ENCODE assay signal across 10 mouse cellular contexts in genomic region chr3:108285078-108285711, GRCm38 (mm10). TPM values are rescaled to one million over a fixed set of nuclear protein-coding genes. Genes with fewer than 3 reads are reported as not detected.
DNase-seq lines count a peak whose midpoint lies in the region; ATAC-seq lines count a peak whose summit lies in the region.
"Had no signal": no experiment of that assay in that cellular context is flagged by ENCODE, and none has a peak within 500 bp of the region (broad histone marks: within the 10 kb centered on the region; RNA-seq: fewer than 3 reads in every experiment).

No protein-coding gene starts in this region.

- no peak overlapping the region for H3K9ac ChIP-seq in liver, embryonic 11.5 days (ENCODE audit: low read depth, low read length)
- H3K9ac ChIP-seq in forebrain, embryonic 12.5 days = peak overlapping the region; percentile 97
- peak overlapping the region; percentile 89 for H3K9ac ChIP-seq in neural tube, embryonic 13.5 days

- H3K4me2 ChIP-seq in liver, embryonic 11.5 days = peak overlapping the region; percentile 97
- peak overlapping the region; percentile 82 for H3K4me2 ChIP-seq in forebrain, embryonic 12.5 days
- peak overlapping the region; percentile 70 for H3K4me2 ChIP-seq in neural tube, embryonic 13.5 days

- H3K27ac ChIP-seq in liver, embryonic 11.5 days (ENCODE audit: low read depth, low read length) = no peak overlapping the region
- H3K27ac ChIP-seq in forebrain, embryonic 12.5 days = no peak overlapping the region
- H3K27ac ChIP-seq in limb, embryonic 10.5 days = no peak overlapping the region
- H3K27ac ChIP-seq in neural tube, embryonic 13.5 days (replicated peaks) = no peak overlapping the region

- peak overlapping the region; percentile 86 for H3K4me3 ChIP-seq in liver, embryonic 11.5 days (ENCODE audit: low read depth, low read length)
- peak overlapping the region; percentile 96 for H3K4me3 ChIP-seq in forebrain, embryonic 12.5 days (replicated peaks)
- peak overlapping the region; percentile 94 for H3K4me3 ChIP-seq in limb, embryonic 10.5 days
- peak overlapping the region; percentile 85 for H3K4me3 ChIP-seq in neural tube, embryonic 13.5 days

- no peak for ATAC-seq in liver, embryonic 11.5 days (replicated peaks; ENCODE audit: low FRiP score)
- no peak for ATAC-seq in forebrain, embryonic 12.5 days (ENCODE audit: low FRiP score)
- no peak for ATAC-seq in neural tube, embryonic 13.5 days (ENCODE audit: low read depth)

- H3K4me1 ChIP-seq in liver, embryonic 11.5 days (replicated peaks; ENCODE audit: control insufficient read depth, insufficient read depth, low read length) = peaks cover 25% of the 10 kb centered on the region
- peaks cover 62% of the 10 kb centered on the region for H3K4me1 ChIP-seq in forebrain, embryonic 12.5 days
- peaks cover 54% of the 10 kb centered on the region for H3K4me1 ChIP-seq in limb, embryonic 10.5 days
- H3K4me1 ChIP-seq in neural tube, embryonic 13.5 days (replicated peaks) = peaks cover 67% of the 10 kb centered on the region

- no peaks in the 10 kb centered on the region for H3K9me3 ChIP-seq in liver, embryonic 11.5 days (ENCODE audit: control insufficient read depth, low read length)
- H3K9me3 ChIP-seq in forebrain, embryonic 12.5 days = no peaks in the 10 kb centered on the region
- H3K9me3 ChIP-seq in limb, embryonic 10.5 days (replicated peaks) = no peaks in the 10 kb centered on the region
- H3K9me3 ChIP-seq in neural tube, embryonic 13.5 days = no peaks in the 10 kb centered on the region

- H3K36me3 ChIP-seq in liver, embryonic 11.5 days (ENCODE audit: control insufficient read depth, insufficient read depth, low read length) = no peaks in the 10 kb centered on the region
- H3K36me3 ChIP-seq in forebrain, embryonic 12.5 days (replicated peaks) = no peaks in the 10 kb centered on the region; the same call in 1 of the 2 replicates
- peaks cover 5% of the 10 kb centered on the region for H3K36me3 ChIP-seq in limb, embryonic 10.5 days
- no peaks in the 10 kb centered on the region for H3K36me3 ChIP-seq in neural tube, embryonic 13.5 days

- DNase-seq in liver, embryonic 11.5 days (ENCODE audit: low spot score) = no peak
- no peak for DNase-seq in liver
- DNase-seq in limb, embryonic 10.5 days (ENCODE audit: low spot score) = no peak
- no peak for DNase-seq in thymus, postnatal 14 days
- DNase-seq in B cell, adult 2 months = no peak
- DNase-seq in cerebellum, adult 9-10 months = no peak
- DNase-seq: cerebellum, adult 18-20 months had no signal

- no peaks in the 10 kb centered on the region for H3K27me3 ChIP-seq in liver, embryonic 11.5 days (replicated peaks; ENCODE audit: control insufficient read depth, insufficient read depth, low read length)
- no peaks in the 10 kb centered on the region for H3K27me3 ChIP-seq in forebrain, embryonic 12.5 days
- 0 out of 2 replicates have a peak, but pooled peaks cover 4% of the 10 kb centered on the region for H3K27me3 ChIP-seq in limb, embryonic 10.5 days (ENCODE audit: low read depth, poor library complexity, severe bottlenecking)
- H3K27me3 ChIP-seq in neural tube, embryonic 13.5 days = no peaks in the 10 kb centered on the region
- H3K27me3 ChIP-seq: Patski had no signal

- 66% methylated on average over 4 of the region's 4 CpGs for WGBS in liver, embryonic 11.5 days
- 55% methylated on average over 4 of the region's 4 CpGs for WGBS in forebrain, embryonic 12.5 days
- 71% methylated on average over 4 of the region's 4 CpGs for WGBS in limb, embryonic 10.5 days
- 45% methylated on average over 4 of the region's 4 CpGs for WGBS in neural tube, embryonic 13.5 days

RNA-seq across cellular contexts. Expression of gene Sort1, which starts 1.3 kb away (rescaled TPM):
- 10.6 and 11.9 TPM in 2 replicates for polyA plus RNA-seq in liver, embryonic 11.5 days (2014; fragmentation: Nextera tagmentation; extraction: Ambion mirVana)
- polyA plus RNA-seq in forebrain, embryonic 12.5 days (2016; fragmentation: Nextera tagmentation; extraction: Ambion mirVana) = 23.3 and 30.8 TPM in 2 replicates
- 9.4 and 12.1 TPM in 2 replicates for polyA plus RNA-seq in limb, embryonic 10.5 days (2016; fragmentation: Nextera tagmentation; extraction: Ambion mirVana)
- polyA plus RNA-seq in neural tube, embryonic 13.5 days (2015; fragmentation: Nextera tagmentation; extraction: Ambion mirVana) = 19.4 and 20.4 TPM in 2 replicates

RNA-seq across cellular contexts. Expression of gene Psma5, which starts 28.5 kb away (rescaled TPM):
- 335 and 351 TPM in 2 replicates for polyA plus RNA-seq in liver, embryonic 11.5 days (2014; fragmentation: Nextera tagmentation; extraction: Ambion mirVana)
- polyA plus RNA-seq in forebrain, embryonic 12.5 days (2016; fragmentation: Nextera tagmentation; extraction: Ambion mirVana) = 229 and 241 TPM in 2 replicates
- 374 and 403 TPM in 2 replicates for polyA plus RNA-seq in limb, embryonic 10.5 days (2016; fragmentation: Nextera tagmentation; extraction: Ambion mirVana)
- polyA plus RNA-seq in neural tube, embryonic 13.5 days (2015; fragmentation: Nextera tagmentation; extraction: Ambion mirVana) = 242 and 259 TPM in 2 replicates

RNA-seq across cellular contexts. Expression of gene Sypl2, which starts 58.7 kb away (rescaled TPM):
- polyA plus RNA-seq in liver, embryonic 11.5 days (2014; fragmentation: Nextera tagmentation; extraction: Ambion mirVana) = 0.05 and 0.08 TPM in 2 replicates
- polyA plus RNA-seq in forebrain, embryonic 12.5 days (2016; fragmentation: Nextera tagmentation; extraction: Ambion mirVana) = 2.6 and 2.8 TPM in 2 replicates
- 0.23 and 0.56 TPM in 2 replicates for polyA plus RNA-seq in limb, embryonic 10.5 days (2016; fragmentation: Nextera tagmentation; extraction: Ambion mirVana)
- 0.14 and 0.71 TPM in 2 replicates for polyA plus RNA-seq in neural tube, embryonic 13.5 days (2015; fragmentation: Nextera tagmentation; extraction: Ambion mirVana)
- polyA plus RNA-seq: Patski had no signal
